11 mouse cellular contexts compared by ENCODE assay signal in the genomic region with DNA sequence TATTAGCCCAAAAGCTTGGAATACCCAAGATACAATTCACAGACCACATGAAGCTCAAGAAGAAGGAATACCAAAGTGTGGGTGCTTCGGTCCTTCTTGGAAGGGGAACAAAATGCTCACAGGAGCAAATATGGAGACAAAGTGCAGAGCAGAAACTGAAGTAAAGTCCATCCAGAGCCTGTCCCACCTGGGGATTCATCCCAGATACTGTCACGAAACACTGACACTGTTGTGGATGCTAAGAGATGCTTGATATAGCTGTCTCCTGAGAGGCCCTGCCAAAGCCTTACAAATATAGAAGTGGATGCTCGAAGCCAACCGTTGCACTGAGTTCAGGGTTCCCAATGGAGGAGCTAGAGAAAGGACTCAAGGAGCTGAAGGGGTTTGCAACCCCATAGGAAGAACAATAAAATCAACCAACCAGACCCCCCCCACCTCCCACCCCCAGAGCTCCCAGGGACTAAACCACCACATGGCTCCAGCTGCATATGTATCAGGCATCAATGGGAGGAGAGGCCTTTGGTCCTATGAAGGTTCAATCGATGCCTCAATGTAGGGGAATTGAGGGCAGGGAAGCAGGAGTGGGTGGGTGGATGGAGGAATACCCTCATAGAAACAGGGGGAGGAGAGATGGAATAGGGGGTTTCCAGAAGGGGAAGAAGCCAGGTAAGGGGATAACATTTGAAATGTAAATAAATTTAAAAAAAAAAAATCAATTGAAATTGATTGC. TPM values are rescaled to one million over a fixed set of nuclear protein-coding genes. Genes with fewer than 3 reads are reported as not detected.
DNase-seq lines count a peak whose midpoint lies in the region; ATAC-seq and TF ChIP-seq lines count a peak whose summit lies in the region.
"Had no signal": no experiment of that assay in that cellular context is flagged by ENCODE, and none has a peak within 500 bp of the region (broad histone marks: within the 10 kb centered on the region; RNA-seq: fewer than 3 reads in every experiment).

No protein-coding gene starts in this region.

- H3K4me3 ChIP-seq in heart, postnatal 0 days (ENCODE audit: low read depth, low read length): peak overlapping the region; percentile 67; the same call in 1 of the 2 replicates
- peak overlapping the region; percentile 75 for H3K4me3 ChIP-seq in forebrain, embryonic 15.5 days
- H3K4me3 ChIP-seq in midbrain, embryonic 10.5 days: peak overlapping the region; percentile 64; the same call in 1 of the 2 replicates

- no peak for ATAC-seq in heart, postnatal 0 days (ENCODE audit: insufficient read depth, low read depth)
- ATAC-seq in forebrain, embryonic 15.5 days (replicated peaks): no peak
- ATAC-seq in monocyte, adult 5-6 weeks (replicated peaks; ENCODE audit: insufficient number of reproducible peaks, low FRiP score, low TSS enrichment, poor library complexity, severe bottlenecking): no peak

- no peaks in the 10 kb centered on the region for H3K27me3 ChIP-seq in heart, postnatal 0 days (ENCODE audit: control insufficient read depth, insufficient read depth, low read length)
- H3K27me3 ChIP-seq in forebrain, embryonic 15.5 days: no peaks in the 10 kb centered on the region
- H3K27me3 ChIP-seq in midbrain, embryonic 10.5 days (ENCODE audit: low read depth, poor library complexity, severe bottlenecking): no peaks in the 10 kb centered on the region
- H3K27me3 ChIP-seq: Patski had no signal

- H3K27ac ChIP-seq in heart, postnatal 0 days (ENCODE audit: low read depth): no peak overlapping the region
- peak overlapping the region; percentile 95; the same call in 1 of the 2 replicates for H3K27ac ChIP-seq in forebrain, embryonic 15.5 days (replicated peaks)
- H3K27ac ChIP-seq in midbrain, embryonic 10.5 days (replicated peaks): no peak overlapping the region

- H3K36me3 ChIP-seq in heart, postnatal 0 days (replicated peaks; ENCODE audit: control insufficient read depth, insufficient read depth, low read length): no peaks in the 10 kb centered on the region
- no peaks in the 10 kb centered on the region for H3K36me3 ChIP-seq in forebrain, embryonic 15.5 days
- no peaks in the 10 kb centered on the region for H3K36me3 ChIP-seq in midbrain, embryonic 10.5 days

- WGBS in heart, postnatal 0 days: 77% methylated on average over 5 of the region's 5 CpGs
- 82% methylated on average over 5 of the region's 5 CpGs for WGBS in forebrain, embryonic 15.5 days
- 79% methylated on average over 5 of the region's 5 CpGs for WGBS in midbrain, embryonic 10.5 days

- no peak overlapping the region for H3K9ac ChIP-seq in heart, postnatal 0 days (replicated peaks; ENCODE audit: low read depth, low read length)
- H3K9ac ChIP-seq in forebrain, embryonic 15.5 days (replicated peaks): no peak overlapping the region

- no peak for DNase-seq in heart, postnatal 0 days (ENCODE audit: low spot score)
- DNase-seq in heart, postnatal 4 days: no peak
- peak; percentile 56 for DNase-seq in cerebellum, adult 9-10 months
- DNase-seq in midbrain, embryonic 10.5 days (ENCODE audit: low spot score): peak; percentile 19
- no peak for DNase-seq in adrenal gland, adult 8-10 months
- no peak for DNase-seq in spleen, postnatal 36 days (ENCODE audit: low spot score in 2 of 2)

- no peak for TF ChIP-seq CTCF in heart, postnatal 0 days (IDR thresholded peaks at IDR 0.05; ENCODE audit: low read depth)

- H3K4me1 ChIP-seq in heart, postnatal 0 days (ENCODE audit: control insufficient read depth, insufficient read depth): no peaks in the 10 kb centered on the region
- H3K4me1 ChIP-seq in forebrain, embryonic 15.5 days: peaks cover 5% of the 10 kb centered on the region
- H3K4me1 ChIP-seq in midbrain, embryonic 10.5 days: peaks cover 13% of the 10 kb centered on the region

- no peaks in the 10 kb centered on the region for H3K9me3 ChIP-seq in heart, postnatal 0 days (replicated peaks; ENCODE audit: control insufficient read depth, low read length)
- H3K9me3 ChIP-seq in forebrain, embryonic 15.5 days: no peaks in the 10 kb centered on the region
- no peaks in the 10 kb centered on the region for H3K9me3 ChIP-seq in midbrain, embryonic 10.5 days (replicated peaks)

- TF ChIP-seq EP300 in heart, postnatal 0 days (IDR thresholded peaks at IDR 0.05; ENCODE audit: low read depth): no peak

- H3K4me2 ChIP-seq in heart, postnatal 0 days (ENCODE audit: low read depth, low read length): no peak overlapping the region
- 0 out of 2 replicates have a peak overlapping the region, but pooled peaks have one; percentile 17 for H3K4me2 ChIP-seq in forebrain, embryonic 15.5 days (replicated peaks)

RNA-seq across cellular contexts. Expression of gene Klrb1c, which starts 29.6 kb away (rescaled TPM):
- total RNA-seq in heart, postnatal 0 days (2014; rRNA removed; ENCODE audit: low replicate concordance): not detected in 2 replicates
- polyA plus RNA-seq in heart, postnatal 0 days (2015; fragmentation: Nextera tagmentation; extraction: Ambion mirVana): not detected in 2 replicates
- not detected for total RNA-seq in heart, postnatal 4 days (2021)
- not detected in 2 replicates for polyA plus RNA-seq in forebrain, embryonic 15.5 days (2015; fragmentation: Nextera tagmentation; extraction: Ambion mirVana)
- not detected in 2 replicates for polyA plus RNA-seq in midbrain, embryonic 10.5 days (2016; fragmentation: Nextera tagmentation; extraction: Ambion mirVana)
- 160 to 719 TPM (median 207 TPM) in 3 replicates for total RNA-seq in monocyte, adult 5-6 weeks (2017)
- 1 to 10 TPM in 1 of 4 experiments, under 1 TPM in 3; 0.22 to 1.0 (median 0.56) TPM for total RNA-seq in adrenal gland, adult 8-10 months (2022)
- polyA plus RNA-seq: Patski had no signal

RNA-seq across cellular contexts. Expression of gene Klrb1, which starts 36.5 kb away (rescaled TPM):
- total RNA-seq in heart, postnatal 0 days (2014; rRNA removed; ENCODE audit: low replicate concordance): not detected in 2 replicates
- polyA plus RNA-seq in heart, postnatal 0 days (2015; fragmentation: Nextera tagmentation; extraction: Ambion mirVana): not detected in 2 replicates
- total RNA-seq in heart, postnatal 4 days (2021): not detected
- 0.26 TPM in 1 of 2 replicates, not detected in the other for polyA plus RNA-seq in forebrain, embryonic 15.5 days (2015; fragmentation: Nextera tagmentation; extraction: Ambion mirVana)
- polyA plus RNA-seq in midbrain, embryonic 10.5 days (2016; fragmentation: Nextera tagmentation; extraction: Ambion mirVana): not detected in 2 replicates
- 8.4 to 20.4 TPM in 2 of 3 replicates, not detected in the other for total RNA-seq in monocyte, adult 5-6 weeks (2017)
- not detected for total RNA-seq in adrenal gland, adult 8-10 months (2022)
- total RNA-seq: hematopoietic stem cell, adult 5-6 weeks had no signal
- polyA plus RNA-seq: macrophage, Patski had no signal

Comparison
In these comparisons a context has a peak if more than half of its experiments do, and no peak if none do; other contexts are left out.
1. DNase-seq: peak in cerebellum, adult 9-10 months (single experiment) and midbrain, embryonic 10.5 days (single experiment); none in heart, postnatal 0 days (single experiment), heart, postnatal 4 days (single experiment), adrenal gland, adult 8-10 months (single experiment) and spleen, postnatal 36 days (0 of 2).
2. RNA of gene Klrb1c, which starts 29.6 kb away (total RNA-seq): 160 to 719 TPM in monocyte, adult 5-6 weeks; 0.22 to 1.0 TPM in adrenal gland, adult 8-10 months, not detected in heart, postnatal 4 days and not detected in heart, postnatal 0 days; every median in the first group is over 10 times any median in the second.
3. Peak in every context shown above with its lines, with median percentiles within 50 percentile points of each other: H3K4me3 ChIP-seq.